Mouse (Mus musculus) stomach, postnatal 0 days (tissue): ENCODE data around the gene Acsm2.

Experiments
- CTCF ChIP-seq: IDR thresholded peaks from 2 replicates; pipeline ENCODE4 v1.5.1; 2016; ENCODE audit warnings: antibody characterized with exemption, low read depth, mild to moderate bottlenecking, moderate library complexity
- EP300 ChIP-seq: optimal IDR thresholded peaks from 2 replicates; pipeline ENCODE3; 2016; ENCODE audit warnings: antibody characterized with exemption

GRCm38 (mm10) chr7:119525881-119526281, 28.3 kb upstream of the Acsm2 start:
- no peak for TF ChIP-seq CTCF
- TF ChIP-seq EP300: no peak
